Mouse (Mus musculus): ENCODE data around the gene Catip.
"Not testable (repeated sequence)": the region's sequence is repeated elsewhere in the genome, so short reads cannot be mapped to it uniquely, and the experiment has no call there.

The Catip gene

DNA sequence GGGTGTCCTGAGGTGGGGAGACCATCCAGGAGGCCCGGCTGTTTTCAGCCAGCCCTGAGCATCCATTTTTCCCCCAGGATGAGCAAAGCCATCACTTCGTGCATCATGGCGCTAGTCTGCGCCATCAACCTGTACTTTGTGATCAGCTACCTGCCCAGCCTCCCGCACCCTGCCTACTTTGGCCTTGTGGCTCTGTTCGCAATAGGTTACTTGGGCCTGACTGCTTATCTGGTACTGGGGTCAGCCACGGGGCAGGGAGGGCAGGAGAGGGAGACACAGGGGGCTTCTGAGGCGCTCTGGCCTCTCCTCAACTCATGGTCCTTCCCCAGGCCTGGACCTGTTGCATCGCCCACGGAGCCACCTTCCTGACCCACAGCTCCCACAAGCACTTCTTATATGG is 23.2 kb downstream of the Catip start:
- DNase-seq (ENCODE audit: low spot score), result no peak

DNA sequence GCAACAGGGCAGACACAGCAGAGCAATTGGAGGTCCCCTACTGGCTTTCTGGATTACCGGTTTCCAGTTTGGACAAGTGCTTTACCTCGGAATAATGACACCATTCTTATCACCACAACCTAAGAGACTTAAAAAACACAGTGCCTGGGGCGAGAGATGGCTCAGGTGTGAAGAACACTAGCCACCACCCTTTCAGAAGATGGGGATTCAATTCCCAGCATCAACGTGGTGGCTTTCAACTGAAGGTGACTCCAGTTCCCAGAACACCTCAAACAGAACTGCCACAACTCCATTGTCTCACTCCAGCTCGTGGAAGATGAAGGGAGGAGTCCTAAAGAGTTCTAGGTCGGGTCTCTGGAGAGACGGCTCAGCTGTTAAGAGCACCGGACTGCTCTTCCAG is 23.6 kb downstream of the Catip start:
- DNase-seq (ENCODE audit: low spot score), result no peak

DNA sequence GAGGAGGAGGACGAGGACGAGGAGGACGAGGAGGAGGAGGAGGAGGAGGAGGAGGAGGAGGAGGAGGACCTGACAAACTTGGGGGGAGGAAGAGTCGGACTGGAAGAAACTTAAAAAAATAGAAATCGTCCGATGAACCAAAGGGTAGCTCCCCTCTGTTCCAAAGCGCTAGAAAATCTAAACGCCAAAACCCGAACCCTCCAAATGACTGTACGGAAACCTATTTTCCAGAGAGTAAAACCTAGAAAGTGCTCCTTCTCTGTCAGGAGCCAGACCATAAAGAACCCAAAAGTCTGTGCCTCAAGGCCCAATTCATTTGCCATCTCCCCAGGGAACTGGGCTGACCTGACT is 24.4 kb downstream of the Catip start:
- DNase-seq (ENCODE audit: low spot score), result no peak

DNA sequence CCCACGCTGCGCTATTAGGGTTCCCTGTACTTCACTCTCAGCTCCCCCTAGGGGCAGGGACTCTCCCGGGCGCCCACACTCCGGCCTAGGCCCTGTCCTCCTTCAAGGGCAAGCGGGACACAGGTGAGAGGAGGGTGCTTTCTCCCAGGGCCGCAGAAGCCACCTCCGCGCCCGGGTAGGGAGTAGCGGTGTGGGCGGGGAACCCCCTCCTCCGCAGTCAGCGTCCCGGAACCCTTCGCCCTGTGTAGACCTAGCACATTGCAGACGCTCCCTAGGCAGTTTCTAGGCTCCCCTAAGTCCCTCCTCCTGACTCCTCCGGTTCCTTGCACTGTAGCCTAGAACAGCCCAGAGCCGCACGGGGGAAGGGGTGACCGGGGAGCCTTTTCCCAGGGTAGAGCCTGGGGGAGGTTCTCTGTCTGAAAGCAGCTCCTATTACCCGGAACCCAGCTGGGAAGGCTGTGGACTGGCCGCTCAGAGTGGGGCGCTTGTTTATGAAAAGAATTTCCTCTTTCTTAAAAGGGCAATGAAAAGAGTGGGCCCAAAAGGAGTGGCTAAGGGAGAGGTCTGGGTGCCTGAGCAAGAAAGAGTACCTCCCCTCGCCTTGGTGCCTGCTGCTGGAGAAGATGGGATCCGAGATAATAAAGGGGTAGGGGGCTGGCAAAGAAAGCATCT is 24.9 kb downstream of the Catip start:
- DNase-seq (ENCODE audit: low spot score), result peak; percentile 97

DNA sequence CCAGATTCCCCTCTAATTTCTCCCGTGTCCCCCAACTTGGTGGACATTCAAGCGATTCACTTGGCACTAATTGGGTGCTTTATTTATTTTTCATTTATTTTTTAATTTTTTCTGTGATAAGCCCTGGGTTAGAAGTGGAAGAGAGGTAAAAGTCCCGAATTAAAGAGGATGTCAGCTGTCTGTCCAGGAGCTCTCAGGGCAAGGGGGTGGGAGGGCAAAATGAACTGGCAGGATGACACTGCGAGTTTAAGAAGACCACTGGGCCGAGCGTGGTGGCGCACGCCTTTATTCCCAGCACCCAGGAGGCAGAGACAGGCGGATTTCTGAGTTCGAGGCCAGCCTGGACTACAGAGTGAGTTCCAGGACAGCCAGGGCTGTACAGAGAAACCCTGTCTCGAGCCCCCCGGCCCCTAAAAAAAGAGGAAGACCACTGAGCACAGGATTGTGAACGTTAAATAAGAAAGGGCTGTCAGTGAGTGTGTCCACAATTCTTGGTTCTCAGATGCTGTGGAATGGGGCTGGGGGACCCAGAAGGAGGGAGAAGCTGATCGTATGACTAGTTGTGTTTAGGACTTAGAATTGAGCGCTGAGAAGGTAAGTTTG is 25.6 kb downstream of the Catip start:
- no peak for DNase-seq (ENCODE audit: low spot score)

DNA sequence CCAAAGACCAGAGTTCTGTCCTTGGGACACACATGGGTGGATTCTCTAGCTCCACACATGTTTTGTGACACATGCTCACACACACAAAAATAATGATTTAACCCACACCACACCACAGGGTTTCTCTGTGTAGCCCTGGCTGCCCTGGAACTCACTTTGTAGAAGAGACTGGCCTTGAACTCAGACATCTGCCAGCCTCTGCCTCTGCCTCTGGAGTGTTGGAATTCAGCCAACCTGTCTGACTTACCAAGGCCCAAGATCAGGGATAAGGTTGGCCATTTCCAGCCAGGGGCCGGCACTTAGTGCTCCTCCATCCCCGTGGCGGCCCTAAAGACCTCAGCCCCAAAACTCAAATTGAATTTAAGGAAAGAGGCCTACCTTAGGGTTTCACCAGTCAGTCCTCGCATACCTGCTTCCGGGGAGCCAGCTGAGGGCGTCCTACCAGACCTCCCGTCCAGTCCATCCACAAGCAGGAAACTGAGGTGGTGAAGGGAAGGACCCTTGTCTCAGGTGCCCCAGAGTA is 26.6 kb downstream of the Catip start:
- no peak for DNase-seq (ENCODE audit: low spot score)

DNA sequence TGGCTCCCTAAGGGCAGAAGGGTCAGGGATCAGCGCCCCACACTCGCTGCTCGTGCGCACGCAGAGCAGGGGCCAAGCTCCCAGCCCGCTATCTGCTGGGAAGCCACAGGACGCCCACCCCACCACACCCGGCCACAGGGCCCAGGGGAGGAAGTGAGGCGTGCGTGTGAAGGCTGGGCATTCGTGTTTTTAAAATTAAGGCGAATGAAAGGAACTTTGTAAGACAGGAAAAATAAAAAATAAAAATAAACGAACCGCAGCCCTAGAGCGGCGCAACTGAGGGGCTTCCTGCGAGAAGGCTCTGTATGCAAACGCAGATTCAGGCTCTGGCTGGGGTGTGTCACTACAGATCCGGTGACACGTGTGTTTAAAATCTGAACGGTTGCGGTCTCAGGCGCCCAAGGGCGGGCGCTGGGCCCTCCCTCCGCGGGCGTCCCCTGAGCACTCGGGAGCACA is 28.0 kb downstream of the Catip start:
- peak; percentile 57 for DNase-seq (ENCODE audit: low spot score)

DNA sequence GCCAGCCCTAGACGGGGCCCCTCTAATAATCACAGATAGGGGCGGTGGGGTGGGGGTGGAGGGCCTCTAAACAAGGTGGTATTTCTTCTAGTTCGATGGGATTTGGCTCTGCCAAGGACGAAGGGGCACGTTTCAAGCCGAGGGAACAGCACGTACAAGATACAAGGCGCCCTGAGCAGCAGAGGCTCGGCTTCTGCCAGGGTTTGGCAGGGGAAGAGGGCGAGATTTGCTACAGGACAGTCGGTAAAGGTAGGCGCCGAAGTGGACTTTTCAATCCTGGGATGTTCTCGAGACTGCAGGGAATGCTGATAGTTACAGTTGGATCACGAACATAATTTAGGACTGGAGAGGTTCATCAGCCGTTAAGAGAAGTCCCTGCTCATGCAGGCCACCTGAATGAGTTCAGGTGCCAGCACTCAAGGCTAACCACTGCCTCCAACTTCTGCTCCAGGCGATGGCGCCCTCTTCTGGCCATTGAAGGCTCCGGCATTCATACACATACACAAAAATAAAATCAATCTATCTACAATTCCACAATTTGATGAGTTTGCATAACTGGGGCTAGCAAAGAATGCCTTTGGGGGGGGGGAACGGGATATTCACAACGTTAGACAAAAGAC is 28.5 kb downstream of the Catip start:
- DNase-seq (ENCODE audit: low spot score), result peak; percentile 79

DNA sequence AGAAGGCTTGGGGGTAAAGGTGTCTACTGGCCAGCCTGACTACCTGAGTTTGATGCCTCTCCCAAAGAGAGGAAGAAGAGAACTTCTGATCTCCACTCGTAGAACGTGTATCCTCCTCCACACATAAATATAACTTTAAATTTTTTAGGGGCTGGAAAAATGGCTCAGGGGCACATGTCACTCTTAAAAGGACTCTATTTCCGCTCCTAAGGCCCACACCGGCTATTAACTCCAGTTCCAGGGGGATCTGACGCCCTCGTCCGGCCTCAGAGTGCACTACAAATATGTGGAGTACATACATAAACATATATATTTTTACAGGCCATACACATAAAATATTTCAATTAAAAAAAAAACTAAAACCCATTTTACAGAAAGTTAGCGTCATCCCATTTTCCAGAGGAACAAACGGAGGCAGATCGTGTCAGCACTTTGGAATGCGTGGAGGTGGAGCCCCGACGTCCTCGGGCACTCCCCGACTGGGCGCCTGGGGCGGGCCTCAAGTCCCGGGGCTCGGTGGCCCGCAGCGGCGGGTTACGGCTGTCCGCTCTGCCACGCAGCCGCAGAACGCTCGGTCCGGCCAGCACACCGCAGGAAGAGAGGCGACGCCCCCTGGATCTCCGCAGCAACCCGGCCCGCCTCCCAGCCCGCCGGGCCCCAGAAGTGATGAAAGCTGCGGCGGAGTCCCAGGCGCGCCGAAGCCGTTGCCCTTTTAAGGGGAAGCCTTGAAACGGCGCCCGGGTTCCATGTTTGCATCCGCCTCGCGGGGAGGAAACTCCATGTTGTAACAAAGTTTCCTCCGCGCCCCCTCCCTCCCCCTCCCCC is 29.2 kb downstream of the Catip start, which contains the start of gene Ctdsp1:
Gene Ctdsp1, plus strand, starts transcription at position 586 of the 825 bp plus-strand sequence.
- peak; percentile 98 for DNase-seq (ENCODE audit: low spot score)

DNA sequence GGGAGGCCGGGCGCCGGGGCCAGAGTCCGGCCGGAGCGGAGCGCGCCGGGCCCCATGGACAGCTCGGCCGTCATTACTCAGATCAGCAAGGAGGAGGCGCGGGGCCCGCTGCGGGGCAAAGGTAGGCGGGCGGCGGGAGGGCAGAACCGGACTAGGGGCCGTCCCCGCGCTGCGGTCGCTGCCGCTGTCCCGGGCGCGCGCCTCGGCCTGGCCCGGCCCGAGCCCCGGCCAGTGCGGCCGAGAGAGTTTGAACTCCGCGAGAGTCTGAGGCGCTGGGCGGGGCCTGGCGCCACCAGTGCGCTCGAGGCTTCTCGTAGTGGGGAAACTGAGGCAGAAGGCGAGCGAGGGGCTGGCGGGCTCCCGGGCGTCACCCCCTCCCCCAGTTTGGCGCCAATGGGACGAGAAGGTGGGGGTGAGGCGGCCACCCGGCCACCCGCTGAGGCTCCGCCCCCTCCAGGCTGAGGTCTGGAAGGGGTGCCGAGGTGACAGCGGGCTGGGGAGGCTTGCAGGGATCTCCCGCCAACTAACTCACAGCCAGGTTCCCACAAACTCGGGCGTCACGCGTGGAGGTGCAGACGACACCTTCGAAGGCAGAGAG is 30.0 kb downstream of the Catip start:
- DNase-seq (ENCODE audit: low spot score), result peak; percentile 66

DNA sequence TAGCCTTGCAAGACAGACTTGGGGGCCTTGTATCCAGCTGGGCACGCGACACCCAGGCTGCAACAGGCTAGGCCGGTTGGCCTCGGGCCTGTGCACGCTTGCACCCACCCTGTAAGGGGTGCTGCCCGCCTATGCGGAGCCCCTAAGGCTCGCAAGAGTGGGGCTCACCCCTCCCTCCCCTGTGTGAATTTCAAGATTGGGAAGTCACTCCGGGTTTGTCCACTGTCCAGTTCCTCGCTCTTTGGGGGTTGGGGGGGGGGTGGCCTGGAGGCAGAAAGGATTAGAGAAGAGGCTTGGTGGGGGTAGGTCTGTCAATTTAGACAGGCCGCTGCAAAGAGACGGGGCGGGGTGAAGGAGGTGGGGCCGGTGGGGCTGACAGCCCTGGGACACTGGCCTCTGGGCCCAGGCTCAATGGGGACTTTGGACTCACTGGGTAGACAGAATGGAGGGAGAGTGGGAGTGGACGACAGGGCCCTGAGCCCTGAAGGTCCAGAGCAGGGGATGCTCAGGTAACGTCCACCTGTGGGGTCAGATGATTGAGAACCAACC is 30.6 kb downstream of the Catip start:
- peak; percentile 53 for DNase-seq (ENCODE audit: low spot score)

DNA sequence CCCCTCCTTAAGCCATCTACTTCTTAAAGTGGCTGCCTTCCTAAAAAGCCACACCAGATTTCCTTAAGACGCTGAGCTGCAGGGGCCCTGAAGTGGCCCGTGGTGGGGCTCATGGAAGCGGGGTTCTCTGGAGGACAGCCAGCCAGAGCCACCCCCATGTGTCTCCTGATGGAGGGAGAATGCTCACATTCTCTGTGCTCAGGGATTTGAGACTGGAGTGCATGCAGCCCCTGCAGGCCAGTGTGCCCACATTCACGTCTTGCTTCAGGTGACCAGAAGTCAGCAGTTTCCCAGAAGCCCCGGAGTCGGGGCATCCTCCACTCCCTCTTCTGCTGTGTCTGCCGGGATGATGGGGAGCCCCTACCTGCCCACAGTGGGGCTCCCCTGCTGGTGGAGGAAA is 31.1 kb downstream of the Catip start:
- DNase-seq (ENCODE audit: low spot score), result no peak

DNA sequence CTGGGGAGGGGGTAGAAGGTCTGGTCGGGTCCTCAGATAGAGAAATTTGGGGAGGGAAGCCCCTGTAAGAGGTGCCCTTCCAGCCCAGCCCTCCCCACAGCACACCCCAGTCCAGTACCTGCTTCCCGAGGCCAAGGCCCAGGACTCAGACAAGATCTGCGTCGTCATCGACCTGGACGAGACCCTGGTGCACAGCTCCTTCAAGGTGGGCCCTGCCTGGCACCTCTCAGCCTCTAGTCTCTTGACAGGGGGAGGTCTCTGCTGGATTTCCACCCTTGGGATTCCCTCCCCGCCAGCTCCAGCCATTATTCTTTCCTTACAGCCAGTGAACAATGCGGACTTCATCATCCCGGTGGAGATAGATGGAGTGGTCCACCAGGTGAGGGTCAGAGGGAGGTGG is 31.8 kb downstream of the Catip start:
- no peak for DNase-seq (ENCODE audit: low spot score)

DNA sequence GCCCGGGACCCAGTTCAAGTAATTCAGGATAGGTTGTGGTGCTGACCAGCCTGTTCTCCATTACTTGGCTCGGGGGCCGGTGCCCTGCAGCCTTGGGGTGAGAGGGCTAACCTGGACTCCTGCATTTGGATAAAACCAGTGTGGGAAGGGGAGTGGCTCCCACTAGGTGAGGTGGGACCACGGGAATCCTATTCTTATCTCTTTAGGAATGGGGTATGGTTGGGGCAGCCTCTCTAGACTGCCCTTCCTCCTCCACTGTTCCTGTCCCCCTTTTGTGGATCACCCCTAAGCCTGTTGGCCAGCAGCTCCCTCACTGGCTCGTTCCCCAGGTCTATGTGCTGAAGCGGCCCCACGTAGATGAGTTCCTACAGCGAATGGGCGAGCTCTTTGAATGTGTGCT is 32.4 kb downstream of the Catip start:
- no peak for DNase-seq (ENCODE audit: low spot score)

DNA sequence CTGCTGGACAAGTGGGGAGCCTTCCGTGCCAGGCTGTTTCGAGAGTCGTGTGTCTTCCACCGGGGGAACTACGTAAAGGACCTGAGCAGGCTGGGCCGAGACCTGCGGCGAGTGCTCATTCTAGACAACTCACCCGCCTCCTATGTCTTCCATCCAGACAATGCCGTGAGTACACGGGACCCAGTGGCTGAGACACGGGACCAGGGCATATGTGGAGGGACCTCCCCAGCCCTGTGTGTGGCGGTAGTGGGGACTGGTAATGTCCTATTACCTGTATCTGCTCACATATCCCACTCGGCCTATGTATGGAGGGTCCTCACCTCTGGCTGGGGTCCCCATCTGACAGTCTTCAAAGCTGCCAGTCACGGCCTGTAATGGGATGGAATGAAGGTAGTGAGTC is 33.0 kb downstream of the Catip start:
- no peak for DNase-seq (ENCODE audit: low spot score)

DNA sequence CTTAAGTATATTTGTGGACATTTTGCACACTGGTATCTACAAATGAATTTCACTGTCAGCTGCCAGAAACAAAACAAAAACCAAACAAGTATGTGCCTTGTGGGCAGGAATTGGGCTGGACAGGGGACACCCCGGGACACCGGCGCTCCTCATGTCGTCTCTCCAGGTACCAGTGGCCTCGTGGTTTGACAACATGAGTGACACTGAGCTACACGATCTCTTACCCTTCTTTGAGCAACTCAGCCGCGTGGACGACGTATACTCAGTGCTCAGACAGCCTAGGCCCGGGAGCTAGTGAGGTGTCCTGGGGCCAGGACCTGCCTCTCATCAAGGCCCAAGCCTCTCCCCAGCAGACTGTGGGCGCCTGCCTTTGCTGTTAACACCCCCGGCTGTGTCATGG is 33.4 kb downstream of the Catip start:
- no peak for DNase-seq (ENCODE audit: low spot score)

DNA sequence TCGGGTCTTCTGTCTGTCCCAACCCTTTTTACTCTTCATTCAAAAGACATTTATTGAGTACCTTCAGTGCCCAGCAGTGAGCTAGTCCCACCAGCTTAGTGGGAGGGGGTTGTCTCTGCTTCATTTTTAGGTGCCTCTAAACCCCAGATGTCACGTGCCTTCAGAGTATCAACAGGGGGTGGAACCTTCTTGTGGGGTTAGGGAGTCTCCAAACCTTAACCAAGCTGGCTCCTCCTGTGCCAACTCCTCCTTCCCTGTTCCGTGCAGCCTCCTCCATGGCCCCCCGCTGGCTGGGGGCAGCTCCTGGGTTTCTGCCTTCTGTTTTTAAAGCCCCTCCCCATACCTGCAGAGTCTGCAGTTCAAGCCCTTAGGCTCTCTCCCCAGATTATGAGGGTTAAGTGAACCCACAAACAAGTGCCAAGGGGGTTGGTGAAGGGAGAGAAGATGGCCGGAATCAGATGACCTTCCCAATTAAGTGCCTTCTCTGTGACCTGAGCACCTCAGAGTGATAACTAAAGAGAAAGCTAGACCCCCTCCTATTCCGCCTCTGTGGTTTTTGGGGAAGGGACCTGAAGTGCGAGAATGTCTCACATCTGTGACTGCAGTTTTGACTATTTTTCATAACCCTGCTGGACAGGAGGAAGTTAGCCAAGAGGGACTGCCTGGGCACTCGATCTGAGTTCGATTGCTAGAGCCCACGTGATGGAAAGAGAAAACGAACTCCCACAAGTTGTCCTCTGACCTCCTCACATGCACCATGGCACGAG is 34.7 kb downstream of the Catip start:
- DNase-seq (ENCODE audit: low spot score), result not testable (repeated sequence)

DNA sequence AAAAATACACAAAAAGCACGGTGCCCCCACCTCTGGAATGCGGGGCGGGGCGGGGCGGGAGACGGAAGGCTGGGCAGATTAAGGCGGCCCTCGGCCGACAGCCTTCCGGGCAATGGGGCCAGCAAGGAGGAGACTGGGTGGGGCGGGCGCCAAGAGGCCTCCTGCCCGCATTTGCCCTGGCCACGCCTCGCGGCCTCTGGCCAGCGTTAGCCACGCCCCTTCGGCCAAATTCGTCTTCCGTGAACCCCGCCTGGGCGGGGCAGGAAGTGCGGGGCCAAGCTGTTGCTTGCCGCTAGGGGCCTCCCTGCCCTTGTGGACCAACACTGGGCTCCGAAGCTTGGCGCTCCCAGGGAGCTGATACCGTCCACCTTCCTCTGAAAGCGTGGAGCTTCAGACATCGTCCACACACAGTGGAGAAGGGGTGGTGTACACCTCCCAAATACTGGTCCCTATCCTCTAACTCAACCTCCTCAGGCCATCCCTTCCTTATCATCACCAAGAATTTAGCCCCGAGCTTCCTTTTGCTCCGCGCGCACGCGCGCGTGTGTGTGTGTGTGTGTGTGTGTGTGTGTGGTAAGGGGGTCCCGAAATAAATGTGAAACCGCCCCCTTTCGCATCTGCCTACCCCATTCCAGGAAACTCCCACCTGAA is 35.5 kb downstream of the Catip start:
- DNase-seq (ENCODE audit: low spot score), result peak; percentile 99

DNA sequence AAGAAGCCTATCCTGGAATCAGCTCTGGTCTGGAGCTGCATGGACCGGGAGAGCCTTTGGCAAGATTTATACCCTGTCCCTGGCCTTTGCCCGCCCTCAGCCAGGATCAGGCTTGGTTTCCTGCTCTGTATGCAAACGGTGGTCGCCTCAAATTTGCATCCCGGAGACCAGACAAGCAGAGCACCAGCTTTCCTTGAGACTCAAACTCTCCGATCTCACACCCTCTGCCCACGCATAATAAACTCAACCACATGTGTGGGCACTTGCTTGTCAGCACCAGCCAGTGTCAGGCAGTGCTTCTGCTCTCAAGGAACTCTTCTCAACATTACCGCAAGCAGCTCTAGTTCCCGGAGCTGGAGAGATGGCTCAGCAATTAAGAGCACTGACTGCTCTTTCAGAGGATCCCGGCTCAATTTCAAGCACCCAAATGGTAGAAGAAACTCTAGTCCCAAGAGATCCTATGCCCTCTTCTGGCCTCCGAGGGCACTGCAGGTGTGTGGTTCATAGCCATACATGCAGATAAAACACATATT is 36.1 kb downstream of the Catip start:
- peak; percentile 85 for DNase-seq (ENCODE audit: low spot score)

DNA sequence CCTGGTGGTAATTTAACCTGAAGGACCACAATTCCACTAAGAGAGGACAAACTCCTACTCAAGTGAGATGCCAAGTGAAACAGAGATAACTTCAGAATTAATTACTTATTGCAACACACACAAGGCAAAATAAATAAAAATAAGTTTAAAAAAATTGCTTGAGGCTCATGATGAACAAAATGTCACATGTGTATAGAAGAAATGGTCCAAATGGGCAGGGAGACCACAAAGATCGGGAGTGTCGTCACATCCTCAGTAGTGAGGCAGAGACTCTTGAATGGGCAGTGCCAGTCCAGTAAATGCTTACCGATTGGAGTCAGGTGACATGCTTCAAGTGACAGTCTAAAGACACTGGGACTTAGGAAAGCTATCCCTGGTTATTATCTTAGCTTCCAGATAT is 38.6 kb downstream of the Catip start:
- DNase-seq (ENCODE audit: low spot score), result no peak

Measured in embryo, embryonic 10.5 days (tissue).